In genomic region chr7:27371715-27372462, GRCm38 (mm10) we compare ENCODE assay signal across 11 mouse cellular contexts. TPM values are rescaled to one million over a fixed set of nuclear protein-coding genes. Genes with fewer than 3 reads are reported as not detected.
A peak's percentile ranks its signal among the peaks of the same experiment; 100 is the strongest.
DNase-seq lines count a peak whose midpoint lies in the region; ATAC-seq lines count a peak whose summit lies in the region.
"Had no signal": no experiment of that assay in that cellular context is flagged by ENCODE, and none has a peak within 500 bp of the region (broad histone marks: within the 10 kb centered on the region; RNA-seq: fewer than 3 reads in every experiment).

No protein-coding gene starts in this region.

- ATAC-seq in hindbrain, embryonic 11.5 days (ENCODE audit: low FRiP score), result no peak
- ATAC-seq in hindbrain, embryonic 16.5 days, result no peak
- ATAC-seq in embryonic facial prominence, embryonic 13.5 days (ENCODE audit: insufficient number of reproducible peaks, insufficient read depth, low FRiP score, low TSS enrichment, low read depth), result no peak
- no peak for ATAC-seq in midbrain, embryonic 13.5 days

- H3K27ac ChIP-seq in hindbrain, embryonic 11.5 days (ENCODE audit: low read depth, low read length), result no peak overlapping the region
- no peak overlapping the region for H3K27ac ChIP-seq in hindbrain, embryonic 16.5 days (ENCODE audit: low read depth, low read length)
- H3K27ac ChIP-seq in embryonic facial prominence, embryonic 13.5 days, result no peak overlapping the region
- no peak overlapping the region for H3K27ac ChIP-seq in midbrain, embryonic 13.5 days

- peaks cover 8% of the 10 kb centered on the region; the same call in 1 of the 2 replicates for H3K9me3 ChIP-seq in hindbrain, embryonic 11.5 days (ENCODE audit: control insufficient read depth, low read length)
- H3K9me3 ChIP-seq in hindbrain, embryonic 16.5 days (ENCODE audit: control insufficient read depth, low read length), result peaks cover 8% of the 10 kb centered on the region
- peaks cover 8% of the 10 kb centered on the region; the same call in 1 of the 2 replicates for H3K9me3 ChIP-seq in embryonic facial prominence, embryonic 13.5 days
- peaks cover 8% of the 10 kb centered on the region for H3K9me3 ChIP-seq in midbrain, embryonic 13.5 days

- WGBS in hindbrain, embryonic 11.5 days, result 6% methylated on average over 43 of the region's 44 CpGs
- WGBS in hindbrain, embryonic 16.5 days, result 12% methylated on average over 44 of the region's 44 CpGs
- 5% methylated on average over 44 of the region's 44 CpGs for WGBS in embryonic facial prominence, embryonic 13.5 days
- WGBS in midbrain, embryonic 13.5 days, result 5% methylated on average over 44 of the region's 44 CpGs

- 0 out of 2 replicates have a peak overlapping the region, but pooled peaks have one; percentile 7 for H3K4me2 ChIP-seq in hindbrain, embryonic 11.5 days (replicated peaks; ENCODE audit: low read depth, low read length)
- no peak overlapping the region for H3K4me2 ChIP-seq in hindbrain, embryonic 16.5 days (ENCODE audit: low read length)
- H3K4me2 ChIP-seq in embryonic facial prominence, embryonic 13.5 days, result peak overlapping the region; percentile 49
- peak overlapping the region; percentile 36 for H3K4me2 ChIP-seq in midbrain, embryonic 13.5 days (replicated peaks)

- peak; percentile 22 for DNase-seq in adrenal gland, adult 2 months
- DNase-seq in adrenal gland, adult 8-10 months, result no peak
- DNase-seq in hindbrain, embryonic 11.5 days (ENCODE audit: low spot score), result peak; percentile 40
- DNase-seq in yolk sac, embryonic 10.5 days (ENCODE audit: low spot score), result no peak
- DNase-seq in frontal cortex, postnatal 25 days (ENCODE audit: low spot score in 2 of 2), result no peak
- DNase-seq: cerebellum, postnatal 14 days had no signal

- peaks cover 89% of the 10 kb centered on the region for H3K27me3 ChIP-seq in hindbrain, embryonic 11.5 days (ENCODE audit: control insufficient read depth, insufficient read depth, low read length)
- H3K27me3 ChIP-seq in hindbrain, embryonic 16.5 days (replicated peaks; ENCODE audit: control insufficient read depth, insufficient read depth, low read length), result peaks cover 92% of the 10 kb centered on the region
- peaks cover 98% of the 10 kb centered on the region for H3K27me3 ChIP-seq in embryonic facial prominence, embryonic 13.5 days
- H3K27me3 ChIP-seq in midbrain, embryonic 13.5 days, result peaks cover 98% of the 10 kb centered on the region

- H3K9ac ChIP-seq in hindbrain, embryonic 11.5 days (ENCODE audit: low read depth, low read length), result no peak overlapping the region
- no peak overlapping the region for H3K9ac ChIP-seq in hindbrain, embryonic 16.5 days (ENCODE audit: low read depth, low read length)
- H3K9ac ChIP-seq in embryonic facial prominence, embryonic 13.5 days, result peak overlapping the region; percentile 55; the same call in 1 of the 2 replicates
- H3K9ac ChIP-seq in midbrain, embryonic 13.5 days (replicated peaks), result no peak overlapping the region

- H3K36me3 ChIP-seq in hindbrain, embryonic 11.5 days (ENCODE audit: control insufficient read depth, insufficient read depth, low read length), result no peaks in the 10 kb centered on the region
- H3K36me3 ChIP-seq in hindbrain, embryonic 16.5 days (ENCODE audit: control insufficient read depth, insufficient read depth, low read length), result peaks cover 15% of the 10 kb centered on the region
- H3K36me3 ChIP-seq in embryonic facial prominence, embryonic 13.5 days, result 0 out of 2 replicates have a peak, but pooled peaks cover 2% of the 10 kb centered on the region
- H3K36me3 ChIP-seq in midbrain, embryonic 13.5 days, result 0 out of 2 replicates have a peak, but pooled peaks cover 5% of the 10 kb centered on the region

- no peaks in the 10 kb centered on the region; the same call in 1 of the 2 replicates for H3K4me1 ChIP-seq in hindbrain, embryonic 11.5 days (replicated peaks; ENCODE audit: control insufficient read depth, insufficient read depth, low read length)
- H3K4me1 ChIP-seq in hindbrain, embryonic 16.5 days (ENCODE audit: control insufficient read depth, insufficient read depth, low read depth, low read length), result no peaks in the 10 kb centered on the region
- H3K4me1 ChIP-seq in embryonic facial prominence, embryonic 13.5 days, result peaks cover 17% of the 10 kb centered on the region
- peaks cover 14% of the 10 kb centered on the region for H3K4me1 ChIP-seq in midbrain, embryonic 13.5 days (replicated peaks)

- peak overlapping the region; percentile 16; the same call in 1 of the 2 replicates for H3K4me3 ChIP-seq in hindbrain, embryonic 11.5 days (ENCODE audit: low read depth, low read length)
- H3K4me3 ChIP-seq in hindbrain, embryonic 16.5 days (ENCODE audit: low read length), result no peak overlapping the region
- H3K4me3 ChIP-seq in embryonic facial prominence, embryonic 13.5 days, result peak overlapping the region; percentile 29
- peak overlapping the region; percentile 8; the same call in 1 of the 2 replicates for H3K4me3 ChIP-seq in midbrain, embryonic 13.5 days (replicated peaks)

RNA-seq across cellular contexts. Expression of gene Gm20479, which starts 14.7 kb away (rescaled TPM):
- 1 to 10 TPM in 1 of 2 experiments, not detected in 1; 6.3 TPM for total RNA-seq in adrenal gland, adult 2 months (2021)
- polyA plus RNA-seq in adrenal gland, adult 2 months (2012; rRNA removed), result 0.28 TPM in 2 replicates
- 1 to 10 TPM in 1 of 4 experiments, not detected in 3; 4.0 TPM for total RNA-seq in adrenal gland, adult 8-10 months (2022)
- 0.33 and 0.57 TPM in 2 replicates for polyA plus RNA-seq in hindbrain, embryonic 11.5 days (2014; fragmentation: Nextera tagmentation; extraction: Ambion mirVana)
- polyA plus RNA-seq in hindbrain, embryonic 16.5 days (2015; fragmentation: Nextera tagmentation; extraction: Ambion mirVana), result not detected in 2 replicates
- not detected in 2 replicates for polyA plus RNA-seq in embryonic facial prominence, embryonic 13.5 days (2015; fragmentation: Nextera tagmentation; extraction: Ambion mirVana)
- 0.53 TPM in 1 of 2 replicates, not detected in the other for polyA plus RNA-seq in midbrain, embryonic 13.5 days (2015; fragmentation: Nextera tagmentation; extraction: Ambion mirVana)
- total RNA-seq: left cerebral cortex, postnatal 14 days had no signal
- polyA plus RNA-seq: gonadal fat pad, adult 2 months had no signal

RNA-seq across cellular contexts. Expression of gene Shkbp1, which starts 16.1 kb away (rescaled TPM):
- 10 to 100 TPM; 11.3 to 22.5 TPM for total RNA-seq in adrenal gland, adult 2 months (2021)
- polyA plus RNA-seq in adrenal gland, adult 2 months (2012; rRNA removed), result 60.8 and 74.5 TPM in 2 replicates
- total RNA-seq in adrenal gland, adult 8-10 months (2022), result 10 to 100 TPM; 19.4 to 41.1 (median 29.7) TPM
- 51.5 and 56.7 TPM in 2 replicates for polyA plus RNA-seq in hindbrain, embryonic 11.5 days (2014; fragmentation: Nextera tagmentation; extraction: Ambion mirVana)
- 31.6 and 38.0 TPM in 2 replicates for polyA plus RNA-seq in hindbrain, embryonic 16.5 days (2015; fragmentation: Nextera tagmentation; extraction: Ambion mirVana)
- 61.5 and 70.6 TPM in 2 replicates for polyA plus RNA-seq in embryonic facial prominence, embryonic 13.5 days (2015; fragmentation: Nextera tagmentation; extraction: Ambion mirVana)
- polyA plus RNA-seq in midbrain, embryonic 13.5 days (2015; fragmentation: Nextera tagmentation; extraction: Ambion mirVana), result 67.2 and 84.3 TPM in 2 replicates

RNA-seq across cellular contexts. Expression of gene Ltbp4, which starts 34.4 kb away (rescaled TPM):
- total RNA-seq in adrenal gland, adult 2 months (2021), result 10 to 100 TPM; 70.3 to 94.7 TPM
- polyA plus RNA-seq in adrenal gland, adult 2 months (2012; rRNA removed), result 253 and 263 TPM in 2 replicates
- 100 to 1,000 TPM in 3 of 4 experiments, 10 to 100 TPM in 1; 90.9 to 117 (median 108) TPM for total RNA-seq in adrenal gland, adult 8-10 months (2022)
- 2.4 and 3.9 TPM in 2 replicates for polyA plus RNA-seq in hindbrain, embryonic 11.5 days (2014; fragmentation: Nextera tagmentation; extraction: Ambion mirVana)
- 14.1 and 17.2 TPM in 2 replicates for polyA plus RNA-seq in hindbrain, embryonic 16.5 days (2015; fragmentation: Nextera tagmentation; extraction: Ambion mirVana)
- polyA plus RNA-seq in embryonic facial prominence, embryonic 13.5 days (2015; fragmentation: Nextera tagmentation; extraction: Ambion mirVana), result 32.0 and 40.3 TPM in 2 replicates
- polyA plus RNA-seq in midbrain, embryonic 13.5 days (2015; fragmentation: Nextera tagmentation; extraction: Ambion mirVana), result 8.0 and 9.1 TPM in 2 replicates

Comparison
In these comparisons a context has a peak if more than half of its experiments do, and no peak if none do; other contexts are left out.
1. DNase-seq: peak in adrenal gland, adult 2 months (single experiment) and hindbrain, embryonic 11.5 days (single experiment); none in adrenal gland, adult 8-10 months (single experiment), yolk sac, embryonic 10.5 days (single experiment) and frontal cortex, postnatal 25 days (0 of 2).